Mouse (Mus musculus): ENCODE measurements around the gene Olfr123.

Olfr123 gene

GRCm38 (mm10) chr17:37793229-37793628 lies at the start of gene Olfr123:
Olfr123 (plus strand) TSS chr17:37793529.
- DNase-seq = no peak

GRCm38 (mm10) chr17:37768307-37768706 lies 25.0 kb upstream of the Olfr123 start, which contains the start of gene Olfr122:
Olfr122 (plus strand) TSS chr17:37768607.
- DNase-seq = no peak

- no peak for DNase-seq
Measured at GRCm38 (mm10) chr17:37799588-37799987, 6.3 kb downstream of the Olfr123 start, which contains the start of gene Olfr124. Olfr124 (plus strand) TSS chr17:37799888.

GRCm38 (mm10) chr17:37832649-37833048 lies 39.3 kb downstream of the Olfr123 start, which contains the start of gene Olfr125:
Olfr125 (plus strand) TSS chr17:37832949.
- no peak for DNase-seq

GRCm38 (mm10) chr17:37847183-37847582 lies 53.9 kb downstream of the Olfr123 start, which contains the start of gene Olfr126:
Olfr126 (plus strand) TSS chr17:37847483.
- no peak for DNase-seq
